In the genomic region with DNA sequence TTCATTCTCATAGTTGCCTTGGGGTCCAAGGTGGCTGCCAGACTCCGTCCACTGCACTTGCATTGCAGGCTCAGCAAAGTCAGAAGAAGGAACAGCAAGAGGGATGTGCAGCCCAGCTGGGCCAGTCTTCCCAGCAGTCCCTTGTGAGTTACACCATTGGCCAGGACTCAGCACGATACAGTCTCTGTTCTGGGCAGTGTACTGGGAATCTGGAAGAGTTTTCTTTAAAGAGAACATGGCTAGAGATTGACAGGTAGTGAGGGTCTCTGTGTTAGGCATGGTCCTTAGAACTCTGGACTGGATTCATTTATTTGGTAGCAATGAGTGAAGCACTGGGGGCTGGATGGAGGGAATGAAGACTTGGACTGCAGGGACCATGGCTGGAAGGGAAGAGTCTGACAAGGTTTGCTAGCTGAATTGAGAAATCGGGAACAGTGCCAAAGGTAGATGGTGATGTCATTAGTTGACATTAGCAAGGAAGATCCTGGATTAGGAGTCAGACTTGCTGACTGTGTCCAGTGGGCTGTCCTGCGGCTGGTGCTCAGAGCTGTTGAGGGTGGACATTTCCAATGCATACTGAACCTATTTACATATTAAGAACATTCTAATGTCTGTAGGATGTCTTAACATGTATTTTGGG, we compare ENCODE assay signal across 15 mouse cellular contexts. TPM values are rescaled to one million over a fixed set of nuclear protein-coding genes. Genes with fewer than 3 reads are reported as not detected.
A peak's percentile ranks its signal among the peaks of the same experiment; 100 is the strongest.
DNase-seq lines count a peak whose midpoint lies in the region; ATAC-seq and TF ChIP-seq lines count a peak whose summit lies in the region.
"Had no signal": no experiment of that assay in that cellular context is flagged by ENCODE, and none has a peak within 500 bp of the region (broad histone marks: within the 10 kb centered on the region; RNA-seq: fewer than 3 reads in every experiment).

No protein-coding gene starts in this region.

- peak; percentile 12; the same call in 1 of the 2 replicates for ATAC-seq in liver, embryonic 12.5 days
- ATAC-seq: intestine, postnatal 0 days had no signal

- no peaks in the 10 kb centered on the region for H3K9me3 ChIP-seq in liver, embryonic 12.5 days (replicated peaks)
- H3K9me3 ChIP-seq: forebrain, embryonic 10.5 days; limb, embryonic 15.5 days; midbrain, embryonic 10.5 days; neural tube, embryonic 12.5 days had no signal

- H3K27me3 ChIP-seq in liver, embryonic 12.5 days (replicated peaks): peaks cover 51% of the 10 kb centered on the region
- H3K27me3 ChIP-seq in myocyte (ENCODE audit: control insufficient read depth, insufficient read depth, insufficient read length): no peaks in the 10 kb centered on the region
- H3K27me3 ChIP-seq: limb, embryonic 15.5 days had no signal

- H3K36me3 ChIP-seq in liver, embryonic 12.5 days: no peaks in the 10 kb centered on the region
- no peaks in the 10 kb centered on the region for H3K36me3 ChIP-seq in myocyte (ENCODE audit: control insufficient read depth, insufficient read depth)
- H3K36me3 ChIP-seq: forebrain, embryonic 10.5 days; limb, embryonic 15.5 days; midbrain, embryonic 10.5 days; neural tube, embryonic 12.5 days had no signal

- 62% methylated on average over 4 of the region's 4 CpGs for WGBS in liver, embryonic 12.5 days (ENCODE audit: insufficient replicate concordance)

- DNase-seq in cerebellum, adult 8-10 months: peak; percentile 11
- no peak for DNase-seq in cerebellum, adult 11 months
- no peak for DNase-seq in liver
- peak; percentile 74 for DNase-seq in heart, adult 8-10 months (ENCODE audit: low spot score)
- DNase-seq in layer of hippocampus, adult 9-10 months (ENCODE audit: low spot score): no peak
- DNase-seq in ovary, postnatal 14 days (ENCODE audit: low spot score): no peak
- DNase-seq: layer of hippocampus, adult 9-11 months; thymus, postnatal 36 days had no signal

- no peak overlapping the region for H3K9ac ChIP-seq in liver, embryonic 12.5 days
- H3K9ac ChIP-seq: limb, embryonic 15.5 days; neural tube, embryonic 12.5 days had no signal

- H3K4me1 ChIP-seq in liver, embryonic 12.5 days: peaks cover 34% of the 10 kb centered on the region

- no peak overlapping the region for H3ac ChIP-seq in myocyte (ENCODE audit: control insufficient read depth, insufficient read length)

- no peaks in the 10 kb centered on the region for H3K79me2 ChIP-seq in myocyte (ENCODE audit: control insufficient read depth, insufficient read depth)

- no peak for TF ChIP-seq POLR2A in myocyte (IDR thresholded peaks at IDR 0.05; ENCODE audit: insufficient read length, low read depth)

- H3K27ac ChIP-seq in liver, embryonic 12.5 days: no peak overlapping the region
- H3K27ac ChIP-seq: forebrain, embryonic 10.5 days; limb, embryonic 15.5 days; midbrain, embryonic 10.5 days; neural tube, embryonic 12.5 days had no signal

- H3K4me3 ChIP-seq in liver, embryonic 12.5 days: no peak overlapping the region
- no peak overlapping the region for H3K4me3 ChIP-seq in myocyte
- H3K4me3 ChIP-seq: forebrain, embryonic 10.5 days; limb, embryonic 15.5 days; midbrain, embryonic 10.5 days; neural tube, embryonic 12.5 days had no signal

- no peak overlapping the region for H3K4me2 ChIP-seq in liver, embryonic 12.5 days
- no peak overlapping the region for H3K4me2 ChIP-seq in myocyte (ENCODE audit: low read depth)
- H3K4me2 ChIP-seq: limb, embryonic 15.5 days; neural tube, embryonic 12.5 days had no signal

TF ChIP-seq in myocyte, 11 proteins besides CTCF, POLR2A, EP300 and RAD21:
- TF ChIP-seq CEBPB (IDR thresholded peaks at IDR 0.05; ENCODE audit: insufficient read depth, poor library complexity, severe bottlenecking): 0 out of 2 replicates have a peak, but pooled peaks have one; percentile 8
- no peak for TF ChIP-seq MAX (IDR thresholded peaks at IDR 0.05; ENCODE audit: low read depth)
- no peak for TF ChIP-seq MYOD1 (IDR thresholded peaks at IDR 0.05; ENCODE audit: control insufficient read depth in 1 of 3, insufficient read length in 2 of 3, low read depth in 2 of 3)

RNA-seq across cellular contexts. Expression of a gene that starts 2.3 kb away (rescaled TPM):
- polyA plus RNA-seq in liver, embryonic 12.5 days (2016; fragmentation: Nextera tagmentation; extraction: Ambion mirVana): 2.7 and 3.1 TPM in 2 replicates
- not detected for total RNA-seq in heart, adult 8-10 months (2022)
- 27.4 TPM for polyA plus RNA-seq in myocyte (2012; fragmentation: generic; extraction: Trizol)

Comparison
In these comparisons a context has a peak if more than half of its experiments do, and no peak if none do; other contexts are left out.
1. DNase-seq: peak in cerebellum, adult 8-10 months (single experiment) and heart, adult 8-10 months (single experiment); none in cerebellum, adult 11 months (single experiment), liver (single experiment), layer of hippocampus, adult 9-10 months (single experiment) and ovary, postnatal 14 days (single experiment).